Mouse (Mus musculus): ENCODE measurements around the gene Zfp688. TPM values are rescaled to one million over a fixed set of nuclear protein-coding genes. Genes with fewer than 3 reads are reported as not detected.
"Not testable (repeated sequence)": the region's sequence is repeated elsewhere in the genome, so short reads cannot be mapped to it uniquely, and the experiment has no call there.

Zfp688 gene
- polyA plus RNA-seq, 2 experiments, result 18.6 to 25.2 TPM

DNA sequence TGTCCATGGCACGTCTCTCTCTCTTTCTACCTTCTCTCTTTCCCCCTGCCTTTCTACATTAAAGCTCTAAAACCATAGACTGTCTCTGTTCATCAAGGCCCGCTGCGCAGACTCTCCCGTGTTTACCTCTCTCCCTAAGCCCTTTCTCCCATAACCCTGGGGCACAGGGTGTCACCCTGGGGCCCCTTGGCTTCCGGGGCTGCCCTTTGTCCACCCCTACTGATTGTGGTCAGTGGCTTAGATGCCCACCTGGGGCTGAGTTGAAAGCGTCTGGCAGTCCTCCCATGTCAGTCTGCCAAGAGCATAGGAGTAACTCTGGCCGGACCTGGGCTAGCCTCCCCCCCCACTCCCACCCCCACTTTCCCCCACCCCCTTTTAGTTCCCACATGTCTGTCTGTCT, 31.6 kb downstream of the Zfp688 start:
- Histone ChIP-seq H3K4me2 (replicated peaks; ENCODE audit: low read depth, low read length, severe bottlenecking) (no peak overlapping the region), H3K4me3 (replicated peaks; ENCODE audit: low read length) (no peak overlapping the region), H3K27ac (replicated peaks; ENCODE audit: low read depth, low read length) (no peak overlapping the region), H3K9ac (ENCODE audit: low read depth, low read length, severe bottlenecking) (no peak overlapping the region), H3K9me3 (ENCODE audit: control insufficient read depth, low read length) (no peaks in the 10 kb centered on the region), H3K27me3 (ENCODE audit: control insufficient read depth, insufficient read depth, low read length) (no peaks in the 10 kb centered on the region), H3K36me3 (ENCODE audit: control insufficient read depth, insufficient read depth, low read length) (peaks cover 10% of the 10 kb centered on the region), H3K4me1 (ENCODE audit: control insufficient read depth, insufficient read depth, low read length) (peaks cover 4% of the 10 kb centered on the region)
- ATAC-seq (ENCODE audit: low FRiP score, low read depth), result no peak
- 83% methylated on average over 7 of the region's 7 CpGs for WGBS
- no peak for TF ChIP-seq POLR2A (IDR thresholded peaks at IDR 0.05; ENCODE audit: borderline replicate concordance, extremely low read depth, insufficient read depth, insufficient read length)
- DNase-seq (ENCODE audit: low spot score), result no peak

DNA sequence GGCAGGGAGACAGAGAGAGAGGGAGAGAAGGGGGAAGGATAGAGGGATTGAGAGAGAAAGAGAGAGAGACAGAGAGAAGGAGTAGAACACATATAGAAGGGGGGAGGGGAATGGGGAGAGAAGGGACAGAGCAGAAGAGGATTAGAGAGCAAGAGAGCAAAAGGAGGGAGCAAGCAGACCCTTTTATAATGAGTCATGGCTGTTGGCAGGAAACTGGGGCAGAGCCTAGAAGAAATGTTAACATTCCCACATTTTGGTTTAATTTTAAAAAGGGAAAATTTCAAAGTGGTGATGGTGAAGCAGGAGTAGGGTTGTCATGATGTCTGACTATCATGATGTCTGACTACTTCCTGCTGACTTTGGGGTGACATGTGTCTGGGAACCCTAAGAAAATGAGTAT, 33.7 kb downstream of the Zfp688 start:
- H3K27me3 ChIP-seq (ENCODE audit: control insufficient read depth, insufficient read depth, low read length); H3K4me3 ChIP-seq (replicated peaks; ENCODE audit: low read length); H3K9ac ChIP-seq (ENCODE audit: low read depth, low read length, severe bottlenecking); ATAC-seq (ENCODE audit: low FRiP score, low read depth); H3K9me3 ChIP-seq (ENCODE audit: control insufficient read depth, low read length); H3K27ac ChIP-seq (replicated peaks; ENCODE audit: low read depth, low read length); H3K4me1 ChIP-seq (ENCODE audit: control insufficient read depth, insufficient read depth, low read length); DNase-seq (ENCODE audit: low spot score); H3K4me2 ChIP-seq (replicated peaks; ENCODE audit: low read depth, low read length, severe bottlenecking): not testable (repeated sequence)
- H3K36me3 ChIP-seq (ENCODE audit: control insufficient read depth, insufficient read depth, low read length), result peaks cover 10% of the 10 kb centered on the region

DNA sequence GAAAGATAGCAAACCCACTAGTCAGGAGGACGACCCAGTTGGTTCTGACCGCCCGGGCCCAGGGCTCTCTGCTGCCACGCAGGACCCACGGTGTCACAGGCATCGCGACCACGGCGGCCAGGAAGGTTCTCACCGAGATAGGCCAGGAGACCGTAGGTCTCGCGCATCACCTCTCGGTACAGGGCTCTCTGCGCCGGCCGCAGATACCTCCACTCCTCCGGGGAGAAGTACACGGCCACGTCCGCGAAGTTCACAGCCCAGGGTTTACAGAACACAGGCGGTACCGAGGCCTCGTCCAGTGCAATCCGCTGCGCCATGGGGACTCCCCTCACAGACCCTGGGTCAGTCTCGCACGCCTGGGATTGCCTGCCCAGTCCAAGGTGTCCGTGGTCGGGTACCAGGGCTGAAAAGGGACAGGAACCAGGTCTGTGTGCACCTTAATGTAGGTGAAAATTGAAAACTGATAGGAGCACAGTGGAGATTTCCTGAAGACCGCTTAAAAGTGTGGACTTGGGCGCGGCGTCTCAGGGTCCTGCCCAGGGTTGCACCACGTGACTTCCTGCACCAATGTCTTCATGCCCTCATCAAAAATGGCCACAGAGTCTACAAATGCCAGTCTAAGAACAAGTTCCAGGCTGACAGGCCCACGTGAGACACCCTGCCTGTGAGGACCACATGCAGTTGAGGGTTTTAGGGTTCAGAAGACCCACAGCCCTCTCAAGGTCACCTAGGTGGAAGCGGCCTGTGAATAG, 35.1 kb downstream of the Zfp688 start, which contains the start of gene 9130019O22Rik:
TSS of gene 9130019O22Rik (minus strand) at position 526 of the 752 bp plus-strand sequence.
- H3K36me3 ChIP-seq (ENCODE audit: control insufficient read depth, insufficient read depth, low read length), result peaks cover 9% of the 10 kb centered on the region
- no peaks in the 10 kb centered on the region for H3K9me3 ChIP-seq (ENCODE audit: control insufficient read depth, low read length)
- peak within 1 kb of the TSS; percentile 53 for H3K4me3 ChIP-seq (replicated peaks; ENCODE audit: low read length)
- no peak within 1 kb of the TSS for H3K27ac ChIP-seq (replicated peaks; ENCODE audit: low read depth, low read length)
- WGBS, result 16% methylated on average over 30 of the region's 38 CpGs
- H3K4me1 ChIP-seq (ENCODE audit: control insufficient read depth, insufficient read depth, low read length), result no peaks in the 10 kb centered on the region
- peak within 1 kb of the TSS; percentile 64 for H3K9ac ChIP-seq (ENCODE audit: low read depth, low read length, severe bottlenecking)
- ATAC-seq (ENCODE audit: low FRiP score, low read depth) (peak; percentile 94), DNase-seq (ENCODE audit: low spot score) (peak; percentile 78)
- peak within 1 kb of the TSS; percentile 64 for H3K4me2 ChIP-seq (replicated peaks; ENCODE audit: low read depth, low read length, severe bottlenecking)
- no peak for TF ChIP-seq POLR2A (IDR thresholded peaks at IDR 0.05; ENCODE audit: borderline replicate concordance, extremely low read depth, insufficient read depth, insufficient read length)
- H3K27me3 ChIP-seq (ENCODE audit: control insufficient read depth, insufficient read depth, low read length), result no peaks in the 10 kb centered on the region

DNA sequence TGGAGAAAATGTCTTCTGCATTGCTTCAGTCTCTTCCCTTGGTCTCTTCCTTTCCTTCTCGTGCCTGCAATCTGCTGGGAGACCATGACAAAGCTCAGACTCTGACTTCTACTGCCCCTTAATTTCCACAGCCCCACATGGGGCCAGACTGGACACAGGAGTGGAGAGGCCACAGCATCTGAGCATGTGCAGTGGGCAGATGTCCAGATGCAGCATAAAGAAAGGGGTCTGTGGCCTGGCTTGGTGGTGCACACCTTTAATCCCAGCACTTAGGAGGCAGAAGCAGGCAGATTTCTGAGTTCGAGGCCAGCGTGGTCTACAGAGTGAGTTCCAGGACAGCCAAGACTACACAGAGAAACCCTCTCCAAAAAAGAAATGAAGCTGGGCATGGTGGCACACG, 36.3 kb downstream of the Zfp688 start:
- not testable (repeated sequence) for H3K4me2 ChIP-seq (replicated peaks; ENCODE audit: low read depth, low read length, severe bottlenecking); H3K4me1 ChIP-seq (ENCODE audit: control insufficient read depth, insufficient read depth, low read length); H3K27ac ChIP-seq (replicated peaks; ENCODE audit: low read depth, low read length); H3K4me3 ChIP-seq (replicated peaks; ENCODE audit: low read length); H3K9ac ChIP-seq (ENCODE audit: low read depth, low read length, severe bottlenecking); ATAC-seq (ENCODE audit: low FRiP score, low read depth); DNase-seq (ENCODE audit: low spot score); H3K9me3 ChIP-seq (ENCODE audit: control insufficient read depth, low read length); H3K36me3 ChIP-seq (ENCODE audit: control insufficient read depth, insufficient read depth, low read length); H3K27me3 ChIP-seq (ENCODE audit: control insufficient read depth, insufficient read depth, low read length)
- 94% methylated on average over 4 of the region's 4 CpGs for WGBS

DNA sequence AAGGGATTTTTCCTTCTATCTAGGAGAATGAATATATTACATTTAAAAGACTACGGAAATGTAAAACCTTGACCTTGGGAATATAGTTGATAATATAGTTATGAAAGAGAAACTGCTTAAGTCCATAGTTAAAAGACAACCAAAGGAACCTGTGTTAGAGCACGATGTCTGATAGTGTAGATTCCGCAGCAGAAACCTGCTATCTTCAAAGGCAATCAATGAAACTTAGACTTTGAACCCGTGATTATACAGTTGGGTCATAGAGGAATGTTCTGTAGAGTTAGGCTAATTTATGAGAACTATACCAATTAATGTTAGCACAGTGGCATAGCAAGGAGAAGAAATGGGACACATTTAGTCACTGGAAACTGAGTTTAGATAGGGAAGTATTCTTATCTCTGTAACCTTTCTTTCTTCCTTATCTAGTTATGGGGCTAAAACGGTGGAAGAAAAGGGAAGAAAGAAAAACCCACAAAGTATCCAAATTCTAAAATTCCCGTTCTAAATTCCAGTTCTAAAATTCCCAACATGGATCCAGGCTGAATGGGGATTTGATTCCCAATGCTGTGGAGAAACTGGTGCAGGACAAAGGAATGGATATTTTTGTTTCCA, 43.5 kb downstream of the Zfp688 start:
- Histone ChIP-seq H3K9ac (ENCODE audit: low read depth, low read length, severe bottlenecking) (no peak overlapping the region), H3K27ac (replicated peaks; ENCODE audit: low read depth, low read length) (no peak overlapping the region), H3K4me3 (replicated peaks; ENCODE audit: low read length) (no peak overlapping the region), H3K27me3 (ENCODE audit: control insufficient read depth, insufficient read depth, low read length) (no peaks in the 10 kb centered on the region), H3K4me1 (ENCODE audit: control insufficient read depth, insufficient read depth, low read length) (0 out of 2 replicates have a peak, but pooled peaks cover 3% of the 10 kb centered on the region), H3K4me2 (replicated peaks; ENCODE audit: low read depth, low read length, severe bottlenecking) (no peak overlapping the region), H3K36me3 (ENCODE audit: control insufficient read depth, insufficient read depth, low read length) (no peaks in the 10 kb centered on the region), H3K9me3 (ENCODE audit: control insufficient read depth, low read length) (no peaks in the 10 kb centered on the region)
- DNase-seq (ENCODE audit: low spot score), result no peak
- 73% methylated on average over 6 of the region's 6 CpGs for WGBS
- ATAC-seq (ENCODE audit: low FRiP score, low read depth), result no peak
- TF ChIP-seq POLR2A (IDR thresholded peaks at IDR 0.05; ENCODE audit: borderline replicate concordance, extremely low read depth, insufficient read depth, insufficient read length), result no peak
